Mouse (Mus musculus): ENCODE results near the gene Defb20. TPM values are rescaled to one million over a fixed set of nuclear protein-coding genes. Genes with fewer than 3 reads are reported as not detected.

Defb20 gene
- polyA plus RNA-seq, 1 experiment from 2014 or later, result not detected

DNA sequence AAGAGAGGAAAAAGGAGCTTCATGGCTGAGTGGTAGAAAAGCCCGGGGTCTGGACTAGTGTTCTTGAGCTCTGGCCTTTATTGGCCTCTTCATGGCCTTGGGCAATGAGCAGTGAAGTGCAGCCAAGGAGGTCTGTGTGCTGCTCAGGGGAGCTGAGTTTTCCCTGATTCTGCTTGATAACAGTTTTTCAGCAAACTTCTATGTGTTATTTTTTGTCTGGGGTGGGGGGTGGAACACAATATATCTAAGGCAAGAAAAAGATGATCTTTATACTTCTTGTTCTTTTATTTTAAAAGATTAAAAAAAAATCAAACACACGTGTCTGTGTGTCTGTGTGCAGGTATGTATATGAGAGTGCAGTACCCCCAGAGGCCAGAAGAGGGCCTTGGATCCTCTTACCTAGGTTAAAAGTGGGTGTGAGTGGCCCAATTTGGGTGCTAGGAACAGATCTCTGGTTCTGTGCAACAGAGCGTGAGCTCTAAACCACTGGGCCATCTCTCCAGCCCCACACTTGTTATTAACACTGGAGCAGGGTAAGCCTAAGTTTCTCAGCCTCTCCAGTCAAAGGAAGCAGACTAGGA, 12.2 kb upstream of the Defb20 start, which contains the start of gene Defb23:
Gene Defb23, minus strand, starts transcription at position 51 of the 581 bp plus-strand sequence.
- Histone ChIP-seq H3K4me1 (ENCODE audit: control insufficient read depth in 2 of 2, insufficient read depth in 2 of 2, low read length in 2 of 2) (no peaks in the 10 kb centered on the region), H3K27ac (replicated peaks in 1 of 2; ENCODE audit: control insufficient read depth in 1 of 2, insufficient read depth in 1 of 2, low read depth in 2 of 2, low read length in 2 of 2) (no peak within 1 kb of the TSS), H3K9ac (ENCODE audit: low read length) (no peak within 1 kb of the TSS), H3K4me2 (ENCODE audit: low read length) (no peak within 1 kb of the TSS), H3K27me3 (ENCODE audit: control insufficient read depth, insufficient read depth, low read length) (no peaks in the 10 kb centered on the region), H3K9me3 (ENCODE audit: control insufficient read depth, low read length) (peaks cover 3% of the 10 kb centered on the region; the same call in 1 of the 2 replicates), H3K4me3 (ENCODE audit: control insufficient read depth in 1 of 2, insufficient read depth in 1 of 2, low read depth in 1 of 2, low read length in 2 of 2) (no peak within 1 kb of the TSS), H3K36me3 (ENCODE audit: control insufficient read depth, insufficient read depth, low read length) (no peaks in the 10 kb centered on the region)
- no peak for ATAC-seq (ENCODE audit: insufficient number of reproducible peaks, insufficient read depth, low FRiP score, low read depth)
- WGBS, result 87% methylated on average over 3 of the region's 3 CpGs

DNA sequence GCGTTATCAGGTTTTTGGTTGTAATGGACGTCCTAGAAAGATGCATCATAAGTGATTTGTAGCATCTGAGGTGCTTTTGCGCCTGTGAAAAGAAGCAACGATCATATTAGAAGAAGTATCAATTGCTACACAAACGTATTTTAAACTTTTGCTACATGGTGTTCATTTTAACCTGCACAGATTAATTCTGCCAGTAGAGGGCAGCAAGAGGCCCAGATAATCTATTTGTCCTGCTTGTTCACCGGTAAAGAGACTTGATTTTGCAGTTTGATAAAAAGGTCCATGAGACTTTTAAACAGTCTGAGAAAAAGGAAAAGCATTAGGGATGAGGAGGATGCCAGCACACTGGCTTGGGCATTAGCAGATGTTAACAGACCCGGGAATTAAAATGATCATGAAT, 5.9 kb upstream of the Defb20 start:
- Histone ChIP-seq H3K9ac (ENCODE audit: low read length) (no peak overlapping the region), H3K9me3 (ENCODE audit: control insufficient read depth, low read length) (no peaks in the 10 kb centered on the region), H3K27me3 (ENCODE audit: control insufficient read depth, insufficient read depth, low read length) (no peaks in the 10 kb centered on the region), H3K36me3 (ENCODE audit: control insufficient read depth, insufficient read depth, low read length) (no peaks in the 10 kb centered on the region), H3K4me2 (ENCODE audit: low read length) (no peak overlapping the region), H3K4me3 (ENCODE audit: control insufficient read depth in 1 of 2, insufficient read depth in 1 of 2, low read depth in 1 of 2, low read length in 2 of 2) (no peak overlapping the region), H3K4me1 (ENCODE audit: control insufficient read depth in 2 of 2, insufficient read depth in 2 of 2, low read length in 2 of 2) (no peaks in the 10 kb centered on the region), H3K27ac (replicated peaks in 1 of 2; ENCODE audit: control insufficient read depth in 1 of 2, insufficient read depth in 1 of 2, low read depth in 2 of 2, low read length in 2 of 2) (no peak overlapping the region)
- WGBS, result 33% methylated on average over 7 of the region's 7 CpGs
- ATAC-seq (ENCODE audit: insufficient number of reproducible peaks, insufficient read depth, low FRiP score, low read depth), result no peak

DNA sequence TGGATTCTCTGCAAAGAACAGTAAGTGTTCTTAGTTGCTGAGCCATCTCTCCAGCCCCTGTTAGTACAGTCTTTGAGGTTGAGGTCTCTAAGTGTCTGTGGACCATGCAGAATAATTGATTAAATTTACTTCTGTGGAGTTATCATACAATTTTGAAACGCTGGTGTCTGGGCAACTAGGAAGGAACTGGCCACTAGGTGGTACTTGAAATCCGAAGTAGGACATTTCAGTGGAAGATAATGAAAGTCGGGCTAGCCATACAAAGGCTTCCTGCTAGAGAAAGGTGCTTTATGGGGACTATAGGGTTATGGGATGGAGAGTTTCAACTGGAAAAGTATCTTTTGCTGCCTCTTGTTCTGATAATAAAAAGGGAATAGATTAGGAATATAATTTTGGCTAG, 4.4 kb upstream of the Defb20 start:
- Histone ChIP-seq H3K4me3 (ENCODE audit: control insufficient read depth in 1 of 2, insufficient read depth in 1 of 2, low read depth in 1 of 2, low read length in 2 of 2) (no peak overlapping the region), H3K4me1 (ENCODE audit: control insufficient read depth in 2 of 2, insufficient read depth in 2 of 2, low read length in 2 of 2) (no peaks in the 10 kb centered on the region), H3K9ac (ENCODE audit: low read length) (no peak overlapping the region), H3K27me3 (ENCODE audit: control insufficient read depth, insufficient read depth, low read length) (no peaks in the 10 kb centered on the region), H3K27ac (replicated peaks in 1 of 2; ENCODE audit: control insufficient read depth in 1 of 2, insufficient read depth in 1 of 2, low read depth in 2 of 2, low read length in 2 of 2) (no peak overlapping the region), H3K9me3 (ENCODE audit: control insufficient read depth, low read length) (no peaks in the 10 kb centered on the region), H3K4me2 (ENCODE audit: low read length) (no peak overlapping the region), H3K36me3 (ENCODE audit: control insufficient read depth, insufficient read depth, low read length) (no peaks in the 10 kb centered on the region)
- ATAC-seq (ENCODE audit: insufficient number of reproducible peaks, insufficient read depth, low FRiP score, low read depth), result no peak
- WGBS, result 10% methylated on average over 3 of the region's 3 CpGs

GRCm38 (mm10) chr2:152480881-152481280, 4.0 kb downstream of the Defb20 start:
- H3K27me3 ChIP-seq (ENCODE audit: control insufficient read depth, insufficient read depth, low read length), result no peaks in the 10 kb centered on the region
- H3K4me3 ChIP-seq (ENCODE audit: control insufficient read depth in 1 of 2, insufficient read depth in 1 of 2, low read depth in 1 of 2, low read length in 2 of 2), result no peak overlapping the region
- no peak overlapping the region for H3K4me2 ChIP-seq (ENCODE audit: low read length)
- H3K27ac ChIP-seq (replicated peaks in 1 of 2; ENCODE audit: control insufficient read depth in 1 of 2, insufficient read depth in 1 of 2, low read depth in 2 of 2, low read length in 2 of 2), result no peak overlapping the region
- no peak overlapping the region for H3K9ac ChIP-seq (ENCODE audit: low read length)
- no peak for ATAC-seq (ENCODE audit: insufficient number of reproducible peaks, insufficient read depth, low FRiP score, low read depth)
- 74% methylated on average over 3 of the region's 3 CpGs for whole genome bisulfite sequencing
- H3K4me1 ChIP-seq (ENCODE audit: control insufficient read depth in 2 of 2, insufficient read depth in 2 of 2, low read length in 2 of 2), result no peaks in the 10 kb centered on the region; a peak in 1 of 4 replicates
- H3K36me3 ChIP-seq (ENCODE audit: control insufficient read depth, insufficient read depth, low read length), result no peaks in the 10 kb centered on the region
- H3K9me3 ChIP-seq (ENCODE audit: control insufficient read depth, low read length), result no peaks in the 10 kb centered on the region

- H3K4me2 ChIP-seq (ENCODE audit: low read length), result no peak overlapping the region
- no peaks in the 10 kb centered on the region for H3K36me3 ChIP-seq (ENCODE audit: control insufficient read depth, insufficient read depth, low read length)
- H3K27me3 ChIP-seq (ENCODE audit: control insufficient read depth, insufficient read depth, low read length), result no peaks in the 10 kb centered on the region
- no peak for ATAC-seq (ENCODE audit: insufficient number of reproducible peaks, insufficient read depth, low FRiP score, low read depth)
- no peak overlapping the region for H3K9ac ChIP-seq (ENCODE audit: low read length)
- H3K4me3 ChIP-seq (ENCODE audit: control insufficient read depth in 1 of 2, insufficient read depth in 1 of 2, low read depth in 1 of 2, low read length in 2 of 2), result no peak overlapping the region
- H3K4me1 ChIP-seq (ENCODE audit: control insufficient read depth in 2 of 2, insufficient read depth in 2 of 2, low read length in 2 of 2), result no peaks in the 10 kb centered on the region; a peak in 1 of 4 replicates
- no peaks in the 10 kb centered on the region for H3K9me3 ChIP-seq (ENCODE audit: control insufficient read depth, low read length)
- H3K27ac ChIP-seq (replicated peaks in 1 of 2; ENCODE audit: control insufficient read depth in 1 of 2, insufficient read depth in 1 of 2, low read depth in 2 of 2, low read length in 2 of 2), result no peak overlapping the region
- WGBS, result 86% methylated on average over 7 of the region's 7 CpGs
Measured at GRCm38 (mm10) chr2:152481726-152482125, 4.9 kb downstream of the Defb20 start.

- WGBS, result 65% methylated on average over 2 of the region's 2 CpGs
- H3K9me3 ChIP-seq (ENCODE audit: control insufficient read depth, low read length), result no peaks in the 10 kb centered on the region
- no peak overlapping the region for H3K4me3 ChIP-seq (ENCODE audit: control insufficient read depth in 1 of 2, insufficient read depth in 1 of 2, low read depth in 1 of 2, low read length in 2 of 2)
- no peaks in the 10 kb centered on the region for H3K36me3 ChIP-seq (ENCODE audit: control insufficient read depth, insufficient read depth, low read length)
- no peak overlapping the region for H3K4me2 ChIP-seq (ENCODE audit: low read length)
- H3K4me1 ChIP-seq (ENCODE audit: control insufficient read depth in 2 of 2, insufficient read depth in 2 of 2, low read length in 2 of 2), result no peaks in the 10 kb centered on the region; a peak in 1 of 4 replicates
- no peak overlapping the region for H3K9ac ChIP-seq (ENCODE audit: low read length)
- H3K27me3 ChIP-seq (ENCODE audit: control insufficient read depth, insufficient read depth, low read length), result no peaks in the 10 kb centered on the region
- H3K27ac ChIP-seq (replicated peaks in 1 of 2; ENCODE audit: control insufficient read depth in 1 of 2, insufficient read depth in 1 of 2, low read depth in 2 of 2, low read length in 2 of 2), result no peak overlapping the region
- ATAC-seq (ENCODE audit: insufficient number of reproducible peaks, insufficient read depth, low FRiP score, low read depth), result no peak
Measured at GRCm38 (mm10) chr2:152487024-152487423, 10.2 kb downstream of the Defb20 start.

- H3K9ac ChIP-seq (ENCODE audit: low read length), result no peak within 1 kb of the TSS
- H3K4me2 ChIP-seq (ENCODE audit: low read length), result no peak within 1 kb of the TSS
- H3K9me3 ChIP-seq (ENCODE audit: control insufficient read depth, low read length), result no peaks in the 10 kb centered on the region
- H3K4me1 ChIP-seq (ENCODE audit: control insufficient read depth in 2 of 2, insufficient read depth in 2 of 2, low read length in 2 of 2), result no peaks in the 10 kb centered on the region; a peak in 1 of 4 replicates
- no peaks in the 10 kb centered on the region for H3K36me3 ChIP-seq (ENCODE audit: control insufficient read depth, insufficient read depth, low read length)
- H3K27ac ChIP-seq (replicated peaks in 1 of 2; ENCODE audit: control insufficient read depth in 1 of 2, insufficient read depth in 1 of 2, low read depth in 2 of 2, low read length in 2 of 2), result no peak within 1 kb of the TSS
- no peak within 1 kb of the TSS for H3K4me3 ChIP-seq (ENCODE audit: control insufficient read depth in 1 of 2, insufficient read depth in 1 of 2, low read depth in 1 of 2, low read length in 2 of 2)
- no peaks in the 10 kb centered on the region for H3K27me3 ChIP-seq (ENCODE audit: control insufficient read depth, insufficient read depth, low read length)
- no peak for ATAC-seq (ENCODE audit: insufficient number of reproducible peaks, insufficient read depth, low FRiP score, low read depth)
Measured at GRCm38 (mm10) chr2:152490038-152490437, 13.2 kb downstream of the Defb20 start, which contains the start of gene Defb22. Gene Defb22 (minus strand): TSS chr2:152490138.

- H3K36me3 ChIP-seq (ENCODE audit: control insufficient read depth, insufficient read depth, low read length), result no peaks in the 10 kb centered on the region
- no peaks in the 10 kb centered on the region for H3K27me3 ChIP-seq (ENCODE audit: control insufficient read depth, insufficient read depth, low read length)
- no peak for ATAC-seq (ENCODE audit: insufficient number of reproducible peaks, insufficient read depth, low FRiP score, low read depth)
- WGBS, result 77% methylated on average over 6 of the region's 6 CpGs
- no peaks in the 10 kb centered on the region for H3K4me1 ChIP-seq (ENCODE audit: control insufficient read depth in 2 of 2, insufficient read depth in 2 of 2, low read length in 2 of 2)
- H3K27ac ChIP-seq (replicated peaks in 1 of 2; ENCODE audit: control insufficient read depth in 1 of 2, insufficient read depth in 1 of 2, low read depth in 2 of 2, low read length in 2 of 2), result no peak overlapping the region
- H3K9ac ChIP-seq (ENCODE audit: low read length), result no peak overlapping the region
- H3K4me2 ChIP-seq (ENCODE audit: low read length), result no peak overlapping the region
- no peak overlapping the region for H3K4me3 ChIP-seq (ENCODE audit: control insufficient read depth in 1 of 2, insufficient read depth in 1 of 2, low read depth in 1 of 2, low read length in 2 of 2)
- H3K9me3 ChIP-seq (ENCODE audit: control insufficient read depth, low read length), result no peaks in the 10 kb centered on the region
Measured at GRCm38 (mm10) chr2:152493151-152493550, 16.3 kb downstream of the Defb20 start.

All from heart, embryonic 14.5 days (tissue).